Mouse (Mus musculus): ENCODE measurements around the gene Aip. TPM values are rescaled to one million over a fixed set of nuclear protein-coding genes. Genes with fewer than 3 reads are reported as not detected.
A peak's percentile ranks its signal among the peaks of the same experiment; 100 is the strongest.

Gene Aip
- total RNA-seq, 2 experiments from 2014 or later = 54.8 to 64.8 TPM

GRCm38 (mm10) chr19:4114551-4114950 is 11.1 kb downstream of the Aip start:
- no peak for DNase-seq
- intact Hi-C loops (cut with DNase I) = no loop called here

- DNase-seq = no peak
- intact Hi-C loops (cut with DNase I) = no loop called here
Observed at GRCm38 (mm10) chr19:4113806-4114230, 11.8 kb downstream of the Aip start.

GRCm38 (mm10) chr19:4113186-4113805 is 12.4 kb downstream of the Aip start:
- intact Hi-C loops (cut with DNase I) = no loop called here
- DNase-seq = peak; percentile 88

GRCm38 (mm10) chr19:4112063-4112960 is 13.3 kb downstream of the Aip start:
- intact Hi-C loops (cut with DNase I) = no loop called here
- DNase-seq = no peak

- intact Hi-C loops (cut with DNase I) = no loop called here
- no peak for DNase-seq
Observed at GRCm38 (mm10) chr19:4108535-4108934, 17.1 kb downstream of the Aip start.

GRCm38 (mm10) chr19:4106654-4107053 is 19.0 kb downstream of the Aip start:
- intact Hi-C loops (cut with DNase I) = no loop called here
- no peak for DNase-seq

- no peak for DNase-seq
- intact Hi-C loops (cut with DNase I) = no loop called here
Observed at GRCm38 (mm10) chr19:4104675-4105194, 20.9 kb downstream of the Aip start.

- DNase-seq = no peak
- intact Hi-C loops (cut with DNase I) = no loop called here
Observed at GRCm38 (mm10) chr19:4103792-4104191, 21.9 kb downstream of the Aip start.

- no peak for DNase-seq
- intact Hi-C loops (cut with DNase I) = no loop called here
Observed at GRCm38 (mm10) chr19:4103294-4103693, 22.4 kb downstream of the Aip start.

GRCm38 (mm10) chr19:4102626-4103025 is 23.0 kb downstream of the Aip start:
- no peak for DNase-seq
- intact Hi-C loops (cut with DNase I) = no loop called here

GRCm38 (mm10) chr19:4102049-4102448 is 23.6 kb downstream of the Aip start:
- intact Hi-C loops (cut with DNase I) = no loop called here
- no peak for DNase-seq

GRCm38 (mm10) chr19:4101466-4101865 is 24.2 kb downstream of the Aip start:
- no peak for DNase-seq
- intact Hi-C loops (cut with DNase I) = no loop called here

GRCm38 (mm10) chr19:4100718-4101261 is 24.9 kb downstream of the Aip start:
- intact Hi-C loops (cut with DNase I) = no loop called here
- DNase-seq = peak; percentile 60

GRCm38 (mm10) chr19:4099837-4100717 is 25.6 kb downstream of the Aip start, which contains the start of gene Pitpnm1:
Pitpnm1 (plus strand) TSS chr19:4099998.
- intact Hi-C loops (cut with DNase I) = no loop called here
- peak; percentile 41 for DNase-seq

GRCm38 (mm10) chr19:4099056-4099455 is 26.6 kb downstream of the Aip start:
- intact Hi-C loops (cut with DNase I) = no loop called here
- DNase-seq = peak; percentile 90

GRCm38 (mm10) chr19:4098426-4098825 is 27.2 kb downstream of the Aip start:
- intact Hi-C loops (cut with DNase I) = no loop called here

GRCm38 (mm10) chr19:4097441-4097825 is 28.2 kb downstream of the Aip start:
- no peak for DNase-seq
- intact Hi-C loops (cut with DNase I) = no loop called here

More at GRCm38 (mm10) chr19:4098426-4098825, 27.2 kb downstream of the Aip start:
- DNase-seq = no peak

- DNase-seq = peak; percentile 99
- intact Hi-C loops (cut with DNase I) = no loop called here
Observed at GRCm38 (mm10) chr19:4096642-4097440, 28.8 kb downstream of the Aip start, which contains the start of gene Cdk2ap2. Cdk2ap2 (plus strand) TSS chr19:4097182.

- DNase-seq = no peak
- intact Hi-C loops (cut with DNase I) = no loop called here
Observed at GRCm38 (mm10) chr19:4095802-4096201, 29.9 kb downstream of the Aip start.
